Mouse (Mus musculus) thymus, postnatal 25 days (tissue): ENCODE results near the gene 1700028K03Rik.

Experiments used
- DNase-seq: peaks from one replicate; pipeline ENCODE4 v3.0.0; 2022

1700028K03Rik gene

DNA sequence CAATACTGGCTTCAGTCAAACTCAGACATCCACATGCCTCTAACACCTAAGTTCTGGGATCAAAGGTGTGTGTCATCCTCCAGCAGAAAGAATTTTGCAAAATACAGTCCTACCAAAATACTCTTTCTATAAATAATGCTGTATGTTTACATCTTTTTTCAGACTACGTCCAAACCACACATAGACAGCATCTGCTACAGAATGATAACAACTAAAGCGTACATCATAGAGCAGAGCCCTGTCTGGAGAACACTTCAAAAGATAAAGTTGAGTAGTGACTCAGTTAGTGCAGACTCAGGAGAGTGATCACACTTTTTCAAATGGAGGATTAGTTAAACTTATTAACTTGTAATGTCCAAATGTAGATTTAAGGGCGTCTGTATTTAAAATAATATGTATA, 13.4 kb downstream of the 1700028K03Rik start:
- DNase-seq = no peak

DNA sequence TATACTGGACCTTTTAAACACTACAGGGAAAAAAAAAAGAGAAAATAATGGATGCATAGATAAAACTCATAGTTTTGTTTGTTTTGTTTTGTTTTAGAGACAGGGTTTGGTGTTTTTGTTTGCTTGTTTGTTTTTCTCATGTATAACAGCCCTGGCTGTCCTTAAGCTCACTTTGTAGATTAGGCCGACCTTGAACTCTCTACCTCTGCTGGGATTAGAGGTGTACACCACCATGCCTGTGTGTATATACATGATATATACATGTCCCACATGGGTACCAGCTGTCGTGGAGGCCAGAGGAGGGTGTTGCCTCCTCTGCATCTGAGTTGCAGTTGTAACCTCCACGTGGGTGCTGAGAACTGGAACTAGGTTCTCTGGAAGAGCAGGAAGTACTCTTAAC, 13.9 kb downstream of the 1700028K03Rik start:
- no peak for DNase-seq

DNA sequence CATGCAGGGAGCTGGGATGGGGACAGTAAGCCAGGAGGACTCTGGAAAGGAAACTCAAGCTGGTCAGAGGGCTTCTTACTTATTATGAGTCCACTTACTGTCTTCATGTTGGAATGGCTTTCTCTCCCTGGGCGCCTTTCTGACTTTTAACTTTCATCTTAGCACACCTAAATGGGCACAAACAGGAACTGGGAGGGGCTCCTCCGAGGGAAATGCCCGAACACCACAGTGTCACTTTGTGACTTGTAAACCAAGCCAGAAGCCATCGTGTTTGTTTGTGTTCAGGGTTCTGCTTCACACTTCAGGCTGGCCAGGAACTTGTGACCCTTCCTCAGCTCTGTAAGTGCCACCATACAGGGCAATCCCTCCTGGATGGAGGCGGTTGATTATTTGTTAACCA, 19.8 kb downstream of the 1700028K03Rik start:
- no peak for DNase-seq

DNA sequence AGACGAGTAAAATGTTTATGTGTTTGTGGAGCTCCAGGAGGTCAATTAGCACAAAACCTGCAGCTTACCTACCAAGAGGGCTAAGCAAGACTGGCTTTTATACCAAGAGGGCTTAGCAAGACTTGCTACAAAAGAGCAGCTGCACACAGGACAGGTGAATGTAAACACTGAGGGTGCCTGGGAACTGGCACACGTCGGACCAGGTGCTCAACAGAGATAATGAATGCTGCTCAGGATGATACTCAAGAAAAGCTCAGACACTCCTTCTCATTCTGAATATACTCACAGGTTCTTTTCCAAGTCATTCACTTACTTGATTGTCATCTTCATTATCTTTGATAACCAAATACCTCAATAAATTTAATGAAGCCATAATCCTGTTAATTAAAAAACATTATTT, 22.5 kb downstream of the 1700028K03Rik start:
- no peak for DNase-seq

DNA sequence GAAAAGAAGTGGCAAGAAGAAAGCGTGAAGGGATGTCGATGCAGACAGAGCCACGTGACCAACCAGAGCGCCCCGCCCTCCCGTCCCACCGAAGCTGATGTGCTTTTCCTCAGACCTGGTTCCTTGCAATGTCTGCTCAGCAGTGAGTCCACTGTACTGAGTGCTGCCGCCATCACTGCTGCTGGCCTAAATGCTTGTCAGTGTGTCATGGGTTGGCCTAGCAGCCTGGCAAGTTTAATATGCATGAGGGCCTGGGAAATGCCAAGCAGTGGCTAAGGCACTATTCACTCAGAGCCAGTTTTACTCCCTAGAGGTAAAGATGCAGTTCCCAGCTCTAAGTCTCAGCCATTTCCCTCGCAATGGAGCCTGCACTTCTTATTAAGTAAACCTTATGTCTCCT, 34.6 kb downstream of the 1700028K03Rik start:
- no peak for DNase-seq

DNA sequence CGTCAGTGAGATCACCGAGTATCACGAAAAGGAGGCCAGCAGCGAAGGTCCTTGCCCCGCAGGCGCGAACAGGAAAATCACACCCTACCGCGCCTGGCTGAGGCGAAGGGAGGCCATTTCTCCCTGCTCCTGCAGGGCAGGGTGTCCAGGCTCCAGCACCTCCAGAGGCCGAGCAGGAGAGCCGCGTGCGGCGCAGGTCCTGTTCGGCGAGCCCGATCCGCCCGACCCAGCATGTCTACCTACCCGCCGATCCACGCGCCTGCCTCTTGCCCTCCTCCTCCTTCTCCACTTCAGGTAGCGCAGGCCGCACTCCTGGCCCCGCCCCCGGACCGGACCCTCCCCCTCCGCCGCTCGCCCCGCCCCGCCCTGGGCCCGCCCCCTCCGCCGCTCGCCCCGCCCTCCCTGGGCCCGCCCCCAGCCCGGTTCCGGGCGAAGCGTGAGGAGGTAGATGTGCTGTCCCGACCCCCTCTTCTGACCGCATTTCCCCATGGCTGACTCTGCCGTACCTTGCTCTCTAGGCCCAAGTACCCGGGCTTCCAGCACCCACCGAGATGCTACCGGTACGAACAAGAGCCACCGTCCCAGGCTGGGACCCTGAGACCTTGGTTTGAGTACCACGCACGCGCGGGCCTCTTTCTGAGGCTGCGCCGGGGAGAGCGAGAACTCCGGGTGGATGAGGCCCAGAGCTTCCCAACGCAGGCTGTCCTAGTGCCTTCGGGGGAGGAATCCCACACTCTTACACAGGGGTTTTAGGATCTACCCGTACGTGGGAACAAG, 63.0 kb downstream of the 1700028K03Rik start, which contains the start of the genes Rpap2 and Glmn:
TSS of gene Rpap2 (plus strand) at position 73 of the 777 bp plus-strand sequence.
TSS of gene Glmn (minus strand) at position 588 of the 777 bp plus-strand sequence.
- DNase-seq = peak; percentile 91

DNA sequence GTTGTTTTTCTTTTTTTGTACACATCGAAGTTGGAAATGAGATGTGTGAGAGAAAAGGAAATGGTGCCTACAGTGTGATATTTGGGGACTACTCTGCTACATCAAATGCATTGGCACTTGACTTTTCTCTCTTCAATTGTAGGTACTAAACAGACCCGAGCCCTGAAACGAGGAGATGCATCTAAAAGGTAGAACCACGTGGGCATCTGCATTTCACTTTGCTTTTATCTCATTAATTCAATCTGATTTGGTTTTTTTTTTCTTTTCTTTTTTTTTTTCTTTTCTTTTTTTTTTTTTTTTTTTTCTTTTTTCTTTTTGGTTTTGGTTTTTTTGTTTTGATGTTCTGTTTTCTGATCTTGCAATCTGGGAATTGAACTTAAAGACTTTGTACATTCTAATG, 63.9 kb downstream of the 1700028K03Rik start:
- DNase-seq = no peak
